Mouse (Mus musculus): ENCODE data around the gene Gm19668.

DNA sequence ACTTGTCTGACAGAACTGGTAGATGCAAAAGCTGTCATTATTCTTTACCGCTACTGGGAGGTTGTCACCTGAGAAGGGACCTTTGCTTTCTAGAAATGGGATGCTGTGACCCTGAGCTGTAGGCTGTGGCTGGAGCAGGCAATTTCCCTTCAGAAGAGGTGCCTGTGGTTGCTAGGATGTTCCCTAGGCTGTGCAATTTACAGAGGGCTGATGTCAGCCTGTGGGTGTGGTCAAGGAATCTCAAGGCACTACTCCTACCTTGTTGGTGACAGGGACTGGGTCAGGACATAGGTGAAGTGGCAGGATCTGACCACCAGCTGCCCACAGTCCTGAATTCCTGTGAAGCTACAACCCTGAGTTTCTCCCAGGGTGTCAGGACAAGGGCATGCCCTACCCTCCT lies 29.2 kb downstream of the Gm19668 start:
- TF ChIP-seq CTCF (IDR thresholded peaks at IDR 0.05; ENCODE audit: borderline replicate concordance, control insufficient read depth, extremely low read depth, insufficient read depth, low read length, poor library complexity): no peak
- TF ChIP-seq POLR2A (IDR thresholded peaks at IDR 0.05; ENCODE audit: control insufficient read depth, extremely low read depth, insufficient read depth, low read length, poor library complexity): no peak

Data from thymus, adult 2 months (tissue).